Mouse (Mus musculus): ENCODE measurements at regions not wholly inside any gene's neighbourhood (a gene's known extent, or its start where the extent isn't known, plus 50 kb on each side); places are given as distances from the start of the nearest gene placed in this dataset.

DNA sequence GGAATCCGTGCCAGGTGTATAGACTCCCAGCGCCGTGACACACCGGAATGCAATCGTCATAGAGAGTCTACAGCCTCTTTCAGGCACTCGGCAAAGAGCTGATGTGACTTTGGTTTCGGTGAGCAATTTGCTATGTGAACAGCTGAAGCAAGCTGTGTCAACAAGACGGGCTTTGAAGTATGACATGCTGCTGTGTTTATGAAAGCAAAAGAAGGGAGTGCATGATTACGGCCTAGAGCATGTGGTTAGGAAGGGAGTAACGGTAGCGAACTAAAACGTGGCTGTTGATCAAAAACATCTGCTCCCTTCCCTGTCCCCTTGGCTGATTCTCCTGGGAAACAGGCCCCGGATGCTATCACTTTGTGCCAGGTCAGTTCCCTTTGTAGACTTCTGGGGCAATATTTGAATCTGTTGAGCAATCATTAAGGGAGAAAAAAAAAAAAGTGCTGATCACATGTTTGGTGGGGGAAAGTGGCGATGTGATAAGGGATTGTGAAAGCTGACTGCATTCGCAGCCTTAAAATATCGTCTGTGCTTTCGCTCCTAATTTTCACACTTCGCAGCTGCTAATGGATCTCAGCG lies 764.3 kb downstream of the Robo2 start:
- Histone ChIP-seq H3K79me3 (ENCODE audit: low read depth) (no peaks in the 10 kb centered on the region), H3K4me3 (ENCODE audit: insufficient read depth, poor library complexity, severe bottlenecking) (no peak overlapping the region), H3ac (ENCODE audit: control insufficient read depth, insufficient read length, low read depth) (no peak overlapping the region), H3K27me3 (ENCODE audit: control insufficient read depth, insufficient read depth, insufficient read length) (no peaks in the 10 kb centered on the region), H3K36me3 (ENCODE audit: control insufficient read depth, insufficient read depth) (no peaks in the 10 kb centered on the region), H3K79me2 (ENCODE audit: control insufficient read depth, insufficient read depth) (no peaks in the 10 kb centered on the region)
- no peak for TF ChIP-seq MYOD1 (IDR thresholded peaks at IDR 0.05; ENCODE audit: control insufficient read depth, insufficient read length, low read depth)
- TF ChIP-seq FOSL1 (IDR thresholded peaks at IDR 0.05; ENCODE audit: insufficient read depth, low read length, poor library complexity, severe bottlenecking) = no peak
- no peak for TF ChIP-seq CTCF (IDR thresholded peaks at IDR 0.05; ENCODE audit: control insufficient read depth, insufficient read depth, insufficient read length)
- no peak for TF ChIP-seq MAX (IDR thresholded peaks at IDR 0.05)
- TF ChIP-seq MYOG (IDR thresholded peaks at IDR 0.05; ENCODE audit: control insufficient read depth, extremely low read depth, insufficient read length) = no peak
- no peak for TF ChIP-seq CEBPB (IDR thresholded peaks at IDR 0.05; ENCODE audit: low read depth)
- no peak for TF ChIP-seq USF1 (IDR thresholded peaks at IDR 0.05; ENCODE audit: low read depth)

DNA sequence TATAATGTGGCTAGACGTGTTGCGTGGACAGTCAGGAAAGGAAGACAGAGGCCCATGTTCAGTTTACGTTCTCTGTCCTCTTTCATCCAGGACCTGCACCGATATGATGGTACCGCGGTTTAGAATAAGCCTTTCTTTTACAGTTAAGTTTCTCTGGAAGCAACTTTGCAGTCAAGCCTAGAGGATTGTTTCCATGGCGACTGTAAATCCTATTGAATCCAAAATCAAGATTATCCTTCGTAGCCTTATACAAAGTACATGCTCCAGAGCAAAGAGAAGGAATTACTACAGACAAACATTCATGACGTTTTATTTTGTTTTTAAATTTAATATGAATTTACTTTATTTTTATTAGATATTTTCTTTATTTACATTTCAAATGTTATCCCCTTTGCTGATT lies 798.6 kb downstream of the Robo2 start:
- TF ChIP-seq CTCF (IDR thresholded peaks at IDR 0.05; ENCODE audit: control insufficient read depth, insufficient read depth, insufficient read length) (no peak), MYOD1 (IDR thresholded peaks at IDR 0.05; ENCODE audit: control insufficient read depth, insufficient read length, low read depth) (no peak), CEBPB (IDR thresholded peaks at IDR 0.05; ENCODE audit: low read depth) (no peak), USF1 (IDR thresholded peaks at IDR 0.05; ENCODE audit: low read depth) (no peak), MYOG (IDR thresholded peaks at IDR 0.05; ENCODE audit: control insufficient read depth, extremely low read depth, insufficient read length) (no peak), FOSL1 (IDR thresholded peaks at IDR 0.05; ENCODE audit: insufficient read depth, low read length, poor library complexity, severe bottlenecking) (no peak), MAX (IDR thresholded peaks at IDR 0.05) (no peak)
- Histone ChIP-seq H3K79me3 (ENCODE audit: low read depth) (no peaks in the 10 kb centered on the region), H3ac (ENCODE audit: control insufficient read depth, insufficient read length, low read depth) (no peak overlapping the region), H3K79me2 (ENCODE audit: control insufficient read depth, insufficient read depth) (no peaks in the 10 kb centered on the region), H3K27me3 (ENCODE audit: control insufficient read depth, insufficient read depth, insufficient read length) (no peaks in the 10 kb centered on the region), H3K4me3 (ENCODE audit: insufficient read depth, poor library complexity, severe bottlenecking) (no peak overlapping the region), H3K36me3 (ENCODE audit: control insufficient read depth, insufficient read depth) (no peaks in the 10 kb centered on the region)

DNA sequence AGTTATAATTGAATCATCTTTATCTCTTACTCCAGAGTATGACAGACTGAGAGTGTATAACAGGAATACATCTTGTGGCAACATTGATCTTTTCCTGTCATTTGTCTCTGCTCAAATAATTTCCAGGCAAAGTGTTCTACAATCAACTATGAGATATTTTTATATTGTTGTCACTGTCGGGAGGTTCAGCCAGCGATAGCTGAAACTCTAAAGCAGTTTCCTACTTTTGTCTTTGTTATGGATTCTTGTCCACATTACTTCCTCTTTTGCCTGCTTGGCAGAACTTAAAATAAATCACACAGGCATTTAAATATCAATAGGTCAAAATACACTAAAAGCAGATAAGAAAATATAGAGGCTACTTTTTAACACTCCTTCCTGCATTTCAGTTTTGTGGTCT lies 820.2 kb downstream of the Robo2 start:
- H3ac ChIP-seq (ENCODE audit: control insufficient read depth, insufficient read length, low read depth) = no peak overlapping the region
- no peak overlapping the region for H3K4me3 ChIP-seq (ENCODE audit: insufficient read depth, poor library complexity, severe bottlenecking)
- TF ChIP-seq USF1 (IDR thresholded peaks at IDR 0.05; ENCODE audit: low read depth) (no peak), MAX (IDR thresholded peaks at IDR 0.05) (no peak), CEBPB (IDR thresholded peaks at IDR 0.05; ENCODE audit: low read depth) (no peak), MYOG (IDR thresholded peaks at IDR 0.05; ENCODE audit: control insufficient read depth, extremely low read depth, insufficient read length) (no peak), MYOD1 (IDR thresholded peaks at IDR 0.05; ENCODE audit: control insufficient read depth, insufficient read length, low read depth) (no peak), FOSL1 (IDR thresholded peaks at IDR 0.05; ENCODE audit: insufficient read depth, low read length, poor library complexity, severe bottlenecking) (no peak), CTCF (IDR thresholded peaks at IDR 0.05; ENCODE audit: control insufficient read depth, insufficient read depth, insufficient read length) (no peak)
- no peaks in the 10 kb centered on the region for H3K79me3 ChIP-seq (ENCODE audit: low read depth)
- no peaks in the 10 kb centered on the region for H3K36me3 ChIP-seq (ENCODE audit: control insufficient read depth, insufficient read depth)
- no peaks in the 10 kb centered on the region for H3K27me3 ChIP-seq (ENCODE audit: control insufficient read depth, insufficient read depth, insufficient read length)
- no peaks in the 10 kb centered on the region for H3K79me2 ChIP-seq (ENCODE audit: control insufficient read depth, insufficient read depth)

GRCm38 (mm10) chr16:73561216-73561615 lies 850.4 kb downstream of the Robo2 start:
- TF ChIP-seq MYOG (IDR thresholded peaks at IDR 0.05; ENCODE audit: control insufficient read depth, extremely low read depth, insufficient read length) (no peak), USF1 (IDR thresholded peaks at IDR 0.05; ENCODE audit: low read depth) (no peak), MYOD1 (IDR thresholded peaks at IDR 0.05; ENCODE audit: control insufficient read depth, insufficient read length, low read depth) (no peak), CEBPB (IDR thresholded peaks at IDR 0.05; ENCODE audit: low read depth) (no peak), MAX (IDR thresholded peaks at IDR 0.05) (no peak), CTCF (IDR thresholded peaks at IDR 0.05; ENCODE audit: control insufficient read depth, insufficient read depth, insufficient read length) (no peak), FOSL1 (IDR thresholded peaks at IDR 0.05; ENCODE audit: insufficient read depth, low read length, poor library complexity, severe bottlenecking) (no peak)
- no peaks in the 10 kb centered on the region for H3K36me3 ChIP-seq (ENCODE audit: control insufficient read depth, insufficient read depth)
- no peaks in the 10 kb centered on the region for H3K27me3 ChIP-seq (ENCODE audit: control insufficient read depth, insufficient read depth, insufficient read length)
- H3K79me3 ChIP-seq (ENCODE audit: low read depth) = no peaks in the 10 kb centered on the region
- H3K79me2 ChIP-seq (ENCODE audit: control insufficient read depth, insufficient read depth) = no peaks in the 10 kb centered on the region
- H3ac ChIP-seq (ENCODE audit: control insufficient read depth, insufficient read length, low read depth) = no peak overlapping the region
- H3K4me3 ChIP-seq (ENCODE audit: insufficient read depth, poor library complexity, severe bottlenecking) = no peak overlapping the region

DNA sequence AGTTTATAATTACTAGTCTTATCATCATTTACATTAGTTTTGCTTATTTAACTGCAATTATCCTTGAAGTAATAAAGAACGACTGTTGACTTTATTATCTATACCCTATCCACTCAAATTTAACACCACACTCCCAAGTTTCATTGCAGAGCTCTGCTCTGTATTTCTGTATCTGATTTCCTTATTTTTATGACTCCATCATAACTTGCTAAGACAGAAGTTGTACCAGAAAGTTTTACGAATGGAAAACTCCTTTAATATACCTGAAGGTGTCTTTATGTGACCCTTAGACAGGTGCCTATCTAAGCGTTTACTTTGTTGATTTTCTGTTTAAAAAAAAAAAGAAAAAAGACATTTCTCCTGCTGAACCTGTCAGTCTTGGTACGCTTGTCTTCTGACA lies 854.7 kb downstream of the Robo2 start:
- no peaks in the 10 kb centered on the region for H3K79me2 ChIP-seq (ENCODE audit: control insufficient read depth, insufficient read depth)
- TF ChIP-seq MYOG (IDR thresholded peaks at IDR 0.05; ENCODE audit: control insufficient read depth, extremely low read depth, insufficient read length) (no peak), USF1 (IDR thresholded peaks at IDR 0.05; ENCODE audit: low read depth) (no peak), CTCF (IDR thresholded peaks at IDR 0.05; ENCODE audit: control insufficient read depth, insufficient read depth, insufficient read length) (no peak), FOSL1 (IDR thresholded peaks at IDR 0.05; ENCODE audit: insufficient read depth, low read length, poor library complexity, severe bottlenecking) (no peak), MAX (IDR thresholded peaks at IDR 0.05) (no peak), CEBPB (IDR thresholded peaks at IDR 0.05; ENCODE audit: low read depth) (no peak), MYOD1 (IDR thresholded peaks at IDR 0.05; ENCODE audit: control insufficient read depth, insufficient read length, low read depth) (no peak)
- H3ac ChIP-seq (ENCODE audit: control insufficient read depth, insufficient read length, low read depth) = no peak overlapping the region
- no peaks in the 10 kb centered on the region for H3K36me3 ChIP-seq (ENCODE audit: control insufficient read depth, insufficient read depth)
- no peak overlapping the region for H3K4me3 ChIP-seq (ENCODE audit: insufficient read depth, poor library complexity, severe bottlenecking)
- no peaks in the 10 kb centered on the region for H3K79me3 ChIP-seq (ENCODE audit: low read depth)
- H3K27me3 ChIP-seq (ENCODE audit: control insufficient read depth, insufficient read depth, insufficient read length) = no peaks in the 10 kb centered on the region
